Mouse (Mus musculus) liver, embryonic 11.5 days (tissue): Measurements from ENCODE around the gene Mrpl47. TPM values are rescaled to one million over a fixed set of nuclear protein-coding genes. Genes with fewer than 3 reads are reported as not detected.
A peak's percentile ranks its signal among the peaks of the same experiment; 100 is the strongest.
"Not testable (repeated sequence)": the region's sequence is repeated elsewhere in the genome, so short reads cannot be mapped to it uniquely, and the experiment has no call there.

Experiments
- ATAC-seq: fragments of 200-750 bp; cut with Nextera tagmentation; replicated peaks from 2 replicates; pipeline ENCODE4 v1.8.0; 2017; ENCODE audit warnings: moderate number of reproducible peaks, mild to moderate bottlenecking, moderate TSS enrichment, moderate library complexity; ENCODE audit not compliant: low FRiP score
- DNase-seq: peaks from one replicate; pipeline ENCODE4 v3.0.0-alpha.2; 2017; ENCODE audit warnings: low spot score
- H3K27ac ChIP-seq: fragments of 300-500 bp; sonication (generic); 2 replicates; pipeline ENCODE4 v1.5.1; 2014; ENCODE audit warnings: mild to moderate bottlenecking, low read depth, low read length, control low read depth
- H3K27me3 ChIP-seq: fragments of 300-500 bp; sonication (generic); replicated peaks from 2 replicates; pipeline ENCODE4 v1.6.1; 2014; ENCODE audit warnings: low read length, mixed read lengths; ENCODE audit not compliant: control insufficient read depth, insufficient read depth
- H3K36me3 ChIP-seq: fragments of 300-500 bp; sonication (generic); 2 replicates; pipeline ENCODE4 v1.6.1; 2014; ENCODE audit warnings: mild to moderate bottlenecking, low read length, moderate library complexity, mixed read lengths; ENCODE audit not compliant: control insufficient read depth, insufficient read depth
- H3K4me1 ChIP-seq: fragments of 300-500 bp; sonication (generic); replicated peaks from 2 replicates; pipeline ENCODE4 v1.6.1; 2014; ENCODE audit warnings: low read length, mixed read lengths; ENCODE audit not compliant: control insufficient read depth, insufficient read depth
- H3K4me2 ChIP-seq: fragments of 300-500 bp; sonication (generic); 2 replicates; pipeline ENCODE4 v1.6.1; 2014; ENCODE audit warnings: mild to moderate bottlenecking, control low read depth, moderate library complexity
- H3K4me3 ChIP-seq: fragments of 300-500 bp; sonication (generic); 2 replicates; pipeline ENCODE4 v1.5.1; 2014; ENCODE audit warnings: low read depth, low read length, control low read depth
- H3K9ac ChIP-seq: fragments of 300-500 bp; sonication (generic); 2 replicates; pipeline ENCODE4 v1.6.1; 2014; ENCODE audit warnings: low read depth, low read length, control low read depth
- H3K9me3 ChIP-seq: fragments of 300-500 bp; sonication (generic); 2 replicates; pipeline ENCODE4 v1.6.1; 2016; ENCODE audit warnings: low read length, inconsistent platforms, mixed read lengths; ENCODE audit not compliant: control insufficient read depth
- WGBS: fragments of 180-500 bp; shearing (Covaris S2); extraction: QIAGEN DNeasy Blood & Tissue Kit; methylation state at CpG from one replicate; pipeline ENCODE4 v1.1.7; 2014; 5-methylcytosine and 5-hydroxymethylcytosine counted together
- polyA plus RNA-seq: library from polyadenylated mRNA; unstranded; fragments of >200 nt; fragmentation: Nextera tagmentation; extraction: Ambion mirVana; gene quantifications from 2 replicates; pipeline ENCODE4 v1.2.1, GENCODE M21; 2014

Gene Mrpl47
- polyA plus RNA-seq, 1 experiment from 2014 or later = 50.5 TPM

DNA sequence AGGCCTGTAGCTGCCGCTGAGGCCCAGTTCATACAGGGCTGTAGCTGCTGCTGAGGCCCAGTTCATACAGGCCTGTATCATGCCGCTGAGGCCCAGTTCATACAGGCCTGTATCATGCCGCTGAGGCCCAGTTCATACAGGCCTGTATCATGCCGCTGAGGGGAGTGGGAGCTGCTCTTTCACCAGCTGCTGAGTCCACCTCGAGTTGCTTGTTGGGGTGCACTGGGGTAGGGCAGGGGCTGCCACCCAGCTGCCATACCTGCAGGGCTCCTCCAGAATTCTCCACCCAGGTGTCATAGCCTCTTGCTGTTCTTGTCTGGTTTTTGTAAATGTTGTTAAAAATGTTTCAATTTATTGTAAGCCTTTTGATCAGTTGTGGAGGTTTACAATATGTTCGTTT is 20.0 kb downstream of the Mrpl47 start:
- peaks cover 68% of the 10 kb centered on the region for H3K36me3 ChIP-seq
- H3K9me3 ChIP-seq, H3K4me2 ChIP-seq, DNase-seq, ATAC-seq, H3K9ac ChIP-seq, H3K27me3 ChIP-seq, H3K27ac ChIP-seq, H3K4me3 ChIP-seq, H3K4me1 ChIP-seq: not testable (repeated sequence)
- 92% methylated on average over 6 of the region's 6 CpGs for WGBS

DNA sequence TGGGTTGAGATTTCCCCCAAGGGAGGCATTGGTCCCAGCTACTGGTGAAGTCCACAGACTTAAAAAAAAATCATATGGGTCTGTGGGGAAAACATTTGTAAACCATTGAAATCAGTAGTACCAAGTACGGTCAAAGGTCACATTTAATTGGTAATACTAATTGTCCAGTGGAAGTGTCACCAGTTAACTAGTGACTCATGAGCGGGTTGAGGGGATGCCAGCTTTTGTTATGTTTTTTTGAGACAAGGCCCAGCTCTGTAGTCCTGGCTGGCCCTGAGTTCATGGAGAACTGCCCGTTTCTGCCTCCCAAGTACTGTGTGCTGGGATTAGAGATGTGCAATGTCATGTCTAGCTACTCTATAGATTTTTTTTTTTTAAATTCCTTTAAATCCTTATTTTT is 23.7 kb downstream of the Mrpl47 start:
- Histone ChIP-seq H3K9me3 (no peaks in the 10 kb centered on the region), H3K4me2 (no peak overlapping the region), H3K4me1 (peaks cover 3% of the 10 kb centered on the region; the same call in 1 of the 2 replicates), H3K9ac (no peak overlapping the region), H3K27ac (no peak overlapping the region), H3K4me3 (no peak overlapping the region), H3K36me3 (peaks cover 56% of the 10 kb centered on the region), H3K27me3 (no peaks in the 10 kb centered on the region)
- no peak for ATAC-seq
- DNase-seq = no peak
- WGBS = 93% methylated on average over 3 of the region's 3 CpGs

- H3K4me3 ChIP-seq = peak overlapping the region; percentile 72
- DNase-seq (no peak), ATAC-seq (no peak)
- H3K4me2 ChIP-seq = peak overlapping the region; percentile 67
- peak overlapping the region; percentile 87 for H3K9ac ChIP-seq
- 8% methylated on average over 9 of the region's 9 CpGs for WGBS
- H3K4me1 ChIP-seq = peaks cover 3% of the 10 kb centered on the region; the same call in 1 of the 2 replicates
- H3K27me3 ChIP-seq = no peaks in the 10 kb centered on the region
- H3K36me3 ChIP-seq = peaks cover 26% of the 10 kb centered on the region; the same call in 1 of the 2 replicates
- H3K27ac ChIP-seq = peak overlapping the region; percentile 78; the same call in 1 of the 2 replicates
- no peaks in the 10 kb centered on the region for H3K9me3 ChIP-seq
These were observed 28.0 kb downstream of the Mrpl47 start for GRCm38 (mm10) chr3:32709388-32709787.

- peaks cover 3% of the 10 kb centered on the region; the same call in 1 of the 2 replicates for H3K4me1 ChIP-seq
- H3K27me3 ChIP-seq = no peaks in the 10 kb centered on the region
- peak overlapping the region; percentile 72 for H3K4me3 ChIP-seq
- H3K9me3 ChIP-seq = no peaks in the 10 kb centered on the region
- WGBS = under 1% methylated on average over 90 of the region's 90 CpGs
- peak overlapping the region; percentile 67 for H3K4me2 ChIP-seq
- peak overlapping the region; percentile 78 for H3K27ac ChIP-seq
- ATAC-seq (peak; percentile 99), DNase-seq (peak; percentile 100)
- peaks cover 18% of the 10 kb centered on the region; the same call in 1 of the 2 replicates for H3K36me3 ChIP-seq
- peak overlapping the region; percentile 87 for H3K9ac ChIP-seq
These were observed 28.8 kb downstream of the Mrpl47 start for GRCm38 (mm10) chr3:32708368-32709231.

- Histone ChIP-seq H3K4me3 (peak overlapping the region; percentile 72), H3K27me3 (no peaks in the 10 kb centered on the region), H3K36me3 (peaks cover 15% of the 10 kb centered on the region; the same call in 1 of the 2 replicates), H3K4me1 (peaks cover 3% of the 10 kb centered on the region; the same call in 1 of the 2 replicates), H3K27ac (no peak overlapping the region), H3K9me3 (no peaks in the 10 kb centered on the region), H3K4me2 (peak overlapping the region; percentile 60), H3K9ac (no peak overlapping the region)
- no peak for ATAC-seq
- WGBS = 4% methylated on average over 4 of the region's 4 CpGs
- no peak for DNase-seq
These were observed 29.4 kb downstream of the Mrpl47 start for GRCm38 (mm10) chr3:32708052-32708367.

GRCm38 (mm10) chr3:32705647-32706348 is 31.6 kb downstream of the Mrpl47 start, which contains the start of gene Actl6a:
Gene Actl6a, plus strand, starts transcription at chr3:32706298.
- WGBS = 71% methylated on average over 9 of the region's 9 CpGs

GRCm38 (mm10) chr3:32704632-32705031 is 32.8 kb downstream of the Mrpl47 start:
- not testable (repeated sequence) for H3K27ac ChIP-seq

More at GRCm38 (mm10) chr3:32705647-32706348, 31.6 kb downstream of the Mrpl47 start, which contains the start of gene Actl6a:
- H3K36me3 ChIP-seq, H3K27ac ChIP-seq, H3K4me1 ChIP-seq, H3K9ac ChIP-seq, H3K4me2 ChIP-seq, H3K27me3 ChIP-seq, H3K4me3 ChIP-seq, DNase-seq, ATAC-seq, H3K9me3 ChIP-seq: not testable (repeated sequence)

GRCm38 (mm10) chr3:32704021-32704420 is 33.4 kb downstream of the Mrpl47 start:
- H3K9ac ChIP-seq, H3K4me2 ChIP-seq, DNase-seq, H3K36me3 ChIP-seq, H3K27me3 ChIP-seq, H3K9me3 ChIP-seq, ATAC-seq, H3K4me1 ChIP-seq, H3K27ac ChIP-seq, H3K4me3 ChIP-seq: not testable (repeated sequence)
- 82% methylated on average over 6 of the region's 6 CpGs for WGBS

More at GRCm38 (mm10) chr3:32704632-32705031, 32.8 kb downstream of the Mrpl47 start:
- H3K36me3 ChIP-seq, H3K4me1 ChIP-seq, H3K27me3 ChIP-seq, H3K4me2 ChIP-seq, ATAC-seq, H3K4me3 ChIP-seq, DNase-seq, H3K9ac ChIP-seq, H3K9me3 ChIP-seq: not testable (repeated sequence)
- 87% methylated on average over 10 of the region's 10 CpGs for WGBS
